Mouse (Mus musculus) left cerebral cortex, postnatal 14 days (tissue): ENCODE results near the gene Osbp2. TPM values are rescaled to one million over a fixed set of nuclear protein-coding genes. Genes with fewer than 3 reads are reported as not detected.

ENCODE experiments used
- DNase-seq, 2 experiments: peaks; one replicate each; pipeline ENCODE4 v3.0.0; 2021 to 2022; ENCODE audit warnings: low spot score in 2 of 2, mixed read lengths in 1 of 2
- intact Hi-C: fragments of 180-260 bp; cut with DNase I; formaldehyde crosslinking; loops from one replicate; pipeline ENCODE4 v1.15.1; 2025
- total RNA-seq, 2 experiments: library from RNA; stranded (reverse); gene quantifications; 2 replicates each; pipeline ENCODE4 v1.2.3; 2021

Gene Osbp2
- total RNA-seq, 2 experiments from 2014 or later: 153 to 161 TPM

- intact Hi-C loops: no loop called here
- no peak for DNase-seq
These were observed 29.9 kb downstream of the Osbp2 start for GRCm38 (mm10) chr11:3833544-3834420.

GRCm38 (mm10) chr11:3832193-3832901 lies 31.4 kb downstream of the Osbp2 start:
- peak; percentile 61 to 68 for DNase-seq

GRCm38 (mm10) chr11:3829736-3830135 lies 34.0 kb downstream of the Osbp2 start:
- intact Hi-C loops: no loop called here
- DNase-seq: no peak

More at GRCm38 (mm10) chr11:3832193-3832901, 31.4 kb downstream of the Osbp2 start:
- intact Hi-C loops: no loop called here

GRCm38 (mm10) chr11:3824138-3824537 lies 39.6 kb downstream of the Osbp2 start:
- intact Hi-C loops: no loop called here

GRCm38 (mm10) chr11:3823378-3823777 lies 40.3 kb downstream of the Osbp2 start:
- peak in 1 of 2 experiments; percentile 64 for DNase-seq
- intact Hi-C loops: no loop called here

More at GRCm38 (mm10) chr11:3824138-3824537, 39.6 kb downstream of the Osbp2 start:
- no peak for DNase-seq

GRCm38 (mm10) chr11:3817986-3818758 lies 45.5 kb downstream of the Osbp2 start:
- DNase-seq: no peak
- intact Hi-C loops: loop anchor here (5.0 kb wide), 1 partner anchor 64 kb away; no protein-coding TSS in a partner anchor

GRCm38 (mm10) chr11:3815951-3816350 lies 47.8 kb downstream of the Osbp2 start:
- DNase-seq: no peak
- intact Hi-C loops: loop anchor here (5.0 kb wide), 1 partner anchor 66 kb away; no protein-coding TSS in a partner anchor

GRCm38 (mm10) chr11:3813340-3813739 lies 50.4 kb downstream of the Osbp2 start:
- no peak for DNase-seq
- intact Hi-C loops: no loop called here

GRCm38 (mm10) chr11:3808162-3808561 lies 55.5 kb downstream of the Osbp2 start:
- DNase-seq: peak in 1 of 2 experiments; percentile 56
- intact Hi-C loops: loop anchor here (5.0 kb wide), 1 partner anchor 104 kb away; the partner anchor contains the start of gene Slc35e4

GRCm38 (mm10) chr11:3805362-3805761 lies 58.3 kb downstream of the Osbp2 start:
- intact Hi-C loops: loop anchor here (5.0 kb wide), 1 partner anchor 107 kb away; the partner anchor contains the start of gene Slc35e4
- peak; percentile 67 to 75 for DNase-seq

GRCm38 (mm10) chr11:3804639-3805038 lies 59.1 kb downstream of the Osbp2 start:
- DNase-seq: no peak
- intact Hi-C loops: loop anchor here (5.0 kb wide), 1 partner anchor 108 kb away; the partner anchor contains the start of gene Slc35e4

GRCm38 (mm10) chr11:3802057-3802456 lies 61.6 kb downstream of the Osbp2 start:
- no peak for DNase-seq
- intact Hi-C loops: no loop called here

- intact Hi-C loops: no loop called here
- DNase-seq: peak; percentile 52 to 79
These were observed 66.0 kb downstream of the Osbp2 start for GRCm38 (mm10) chr11:3797631-3798215.

GRCm38 (mm10) chr11:3790736-3791135 lies 73.0 kb downstream of the Osbp2 start:
- DNase-seq: no peak
- intact Hi-C loops: no loop called here

GRCm38 (mm10) chr11:3789919-3790318 lies 73.8 kb downstream of the Osbp2 start:
- DNase-seq: no peak
- intact Hi-C loops: loop anchor here (5.0 to 10.0 kb wide), 3 partner anchors 78 to 315 kb away; no protein-coding TSS in a partner anchor

- peak; percentile 85 to 95 for DNase-seq
These were observed 77.1 kb downstream of the Osbp2 start for GRCm38 (mm10) chr11:3786564-3786963.

GRCm38 (mm10) chr11:3775263-3775644 lies 88.4 kb downstream of the Osbp2 start:
- no peak for DNase-seq
- intact Hi-C loops: no loop called here

More at GRCm38 (mm10) chr11:3786564-3786963, 77.1 kb downstream of the Osbp2 start:
- intact Hi-C loops: loop anchor here (5.0 to 10.0 kb wide), 3 partner anchors 74 to 312 kb away; no protein-coding TSS in a partner anchor

- DNase-seq: no peak
- intact Hi-C loops: no loop called here
These were observed 89.0 kb downstream of the Osbp2 start for GRCm38 (mm10) chr11:3774463-3775262.
